Mouse (Mus musculus): ENCODE measurements at regions not wholly inside any gene's neighbourhood (a gene's known extent, or its start where the extent isn't known, plus 50 kb on each side); places are given as distances from the start of the nearest gene placed in this dataset.

- no peak for DNase-seq
Observed at GRCm38 (mm10) chr11:28655169-28655846, 71.2 kb upstream of the Ccdc85a start.

GRCm38 (mm10) chr11:28649446-28649845 lies 65.3 kb upstream of the Ccdc85a start:
- DNase-seq: no peak

- DNase-seq: no peak
Observed at GRCm38 (mm10) chr11:28648916-28649315, 64.8 kb upstream of the Ccdc85a start.

GRCm38 (mm10) chr11:28639081-28639480 lies 55.0 kb upstream of the Ccdc85a start:
- no peak for DNase-seq

- no peak for DNase-seq
Observed at GRCm38 (mm10) chr11:28636752-28637151, 52.6 kb upstream of the Ccdc85a start.
